Mouse (Mus musculus) embryo, embryonic 10.5 days (tissue): Measurements from ENCODE around the gene Trim26.
"Not testable (repeated sequence)": the region's sequence is repeated elsewhere in the genome, so short reads cannot be mapped to it uniquely, and the experiment has no call there.

Experiments used
- DNase-seq: peaks from one replicate; pipeline ENCODE4 v3.0.0-alpha.2; 2015; ENCODE audit warnings: low spot score

Trim26 gene

DNA sequence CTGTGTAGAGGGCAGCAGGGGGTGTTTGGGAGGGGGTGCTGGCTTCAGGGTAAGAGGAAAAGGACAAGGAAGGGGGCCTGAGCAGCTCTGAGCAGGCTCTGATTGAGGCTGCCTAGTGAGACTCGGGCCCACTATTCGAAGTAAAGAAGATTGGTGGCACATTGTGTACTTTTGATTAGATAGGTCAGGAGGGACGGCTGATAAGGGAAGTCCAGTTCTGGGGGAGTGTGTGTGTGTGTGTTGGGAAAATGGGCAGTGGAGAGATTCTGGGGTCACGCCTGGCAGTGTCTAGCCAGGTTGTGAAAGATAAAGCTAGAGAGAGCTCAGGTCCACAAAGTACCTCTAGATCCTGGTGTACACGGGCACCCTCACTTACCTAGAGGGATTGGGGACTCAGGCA lies 14.7 kb downstream of the Trim26 start:
- no peak for DNase-seq

DNA sequence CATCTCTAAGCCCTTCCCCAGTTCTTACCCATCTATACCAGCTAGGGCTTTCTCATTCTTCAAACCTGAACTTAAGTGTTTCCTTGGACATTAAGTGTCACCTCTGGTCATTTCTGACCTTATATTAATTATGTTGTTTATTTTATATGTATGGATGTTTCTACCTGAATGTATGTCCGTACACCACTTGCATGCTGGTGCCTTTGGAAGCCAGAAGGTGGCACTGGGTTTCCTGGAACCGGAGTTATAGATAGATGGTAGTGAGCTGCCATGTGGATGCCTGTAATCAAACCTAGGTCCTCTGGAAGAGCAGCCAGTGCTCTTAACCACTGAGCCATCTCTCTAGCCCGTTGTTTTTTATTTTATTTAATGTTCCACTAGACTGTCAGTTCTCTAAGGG lies 18.6 kb downstream of the Trim26 start:
- no peak for DNase-seq

- no peak for DNase-seq
These were observed 19.3 kb downstream of the Trim26 start for GRCm38 (mm10) chr17:36856236-36856635.

DNA sequence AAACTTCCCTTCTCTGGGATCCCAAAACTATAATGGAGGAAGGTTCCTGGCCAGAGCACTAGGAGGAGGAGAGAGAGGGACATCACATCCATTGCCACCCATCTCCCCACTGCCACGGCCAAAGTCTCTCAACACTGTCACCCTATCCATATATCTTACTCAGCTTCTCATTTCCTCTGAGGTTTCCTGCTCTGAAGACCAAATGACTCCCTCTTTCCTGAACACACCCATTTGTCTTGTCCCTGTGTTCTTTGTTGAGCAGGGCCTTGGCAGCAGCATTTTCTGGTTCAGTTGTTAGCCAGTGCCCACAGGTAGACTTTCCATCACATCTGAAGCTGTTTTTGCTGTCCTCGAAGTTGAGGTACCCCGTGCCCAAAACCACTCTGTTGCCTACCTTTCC lies 21.2 kb downstream of the Trim26 start:
- DNase-seq: no peak

DNA sequence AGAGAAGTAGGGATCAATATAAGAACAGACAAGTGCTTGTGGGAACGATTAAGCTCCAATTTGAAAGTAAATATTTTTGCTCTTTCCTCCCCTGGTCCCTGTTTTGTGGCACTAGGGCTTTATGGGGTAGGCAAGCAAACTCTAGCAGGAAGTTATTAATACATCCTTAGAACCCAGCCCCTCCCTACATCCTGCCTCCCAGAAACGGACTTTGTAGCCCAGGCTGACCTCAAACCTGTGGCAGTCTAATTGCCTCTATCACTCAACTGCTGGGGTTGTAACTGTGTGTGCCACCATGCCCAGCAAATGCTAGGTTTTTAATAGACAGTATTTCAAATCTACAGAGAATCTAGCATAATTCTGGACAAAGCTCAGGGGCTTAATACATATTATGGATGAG lies 24.7 kb downstream of the Trim26 start:
- DNase-seq: no peak

- DNase-seq: no peak
These were observed 30.0 kb downstream of the Trim26 start, which contains the start of gene Trim15 for GRCm38 (mm10) chr17:36866719-36867527. TSS of gene Trim15 (minus strand) at chr17:36867210.

GRCm38 (mm10) chr17:36868836-36869235 lies 31.9 kb downstream of the Trim26 start:
- DNase-seq: no peak

GRCm38 (mm10) chr17:36869284-36869954 lies 32.5 kb downstream of the Trim26 start, which contains the start of gene Trim10:
TSS of gene Trim10 (plus strand) at chr17:36869574.
- DNase-seq: no peak

GRCm38 (mm10) chr17:36869955-36870810 lies 33.2 kb downstream of the Trim26 start:
- DNase-seq: no peak

GRCm38 (mm10) chr17:36874636-36875035 lies 37.7 kb downstream of the Trim26 start:
- no peak for DNase-seq

DNA sequence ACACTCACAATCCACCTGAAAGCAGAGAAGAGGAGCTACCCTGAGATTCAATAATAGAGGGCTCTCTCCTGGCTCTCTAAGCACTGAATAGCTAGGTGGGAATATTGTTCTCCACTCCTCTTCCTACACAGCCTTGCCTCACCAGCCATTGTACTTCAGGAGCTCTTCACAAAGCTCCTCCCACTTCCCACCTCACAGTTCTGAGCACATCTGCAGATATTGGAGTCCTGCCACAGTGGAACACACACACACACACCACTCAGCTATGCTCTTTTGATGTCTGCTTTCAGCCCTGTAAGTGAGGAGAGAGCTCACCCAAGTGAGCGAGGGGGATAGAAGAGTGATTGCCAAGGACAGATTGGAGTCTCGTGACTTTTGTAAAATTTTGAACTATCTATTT lies 46.4 kb downstream of the Trim26 start:
- no peak for DNase-seq

GRCm38 (mm10) chr17:36885132-36885790 lies 48.3 kb downstream of the Trim26 start:
- no peak for DNase-seq

DNA sequence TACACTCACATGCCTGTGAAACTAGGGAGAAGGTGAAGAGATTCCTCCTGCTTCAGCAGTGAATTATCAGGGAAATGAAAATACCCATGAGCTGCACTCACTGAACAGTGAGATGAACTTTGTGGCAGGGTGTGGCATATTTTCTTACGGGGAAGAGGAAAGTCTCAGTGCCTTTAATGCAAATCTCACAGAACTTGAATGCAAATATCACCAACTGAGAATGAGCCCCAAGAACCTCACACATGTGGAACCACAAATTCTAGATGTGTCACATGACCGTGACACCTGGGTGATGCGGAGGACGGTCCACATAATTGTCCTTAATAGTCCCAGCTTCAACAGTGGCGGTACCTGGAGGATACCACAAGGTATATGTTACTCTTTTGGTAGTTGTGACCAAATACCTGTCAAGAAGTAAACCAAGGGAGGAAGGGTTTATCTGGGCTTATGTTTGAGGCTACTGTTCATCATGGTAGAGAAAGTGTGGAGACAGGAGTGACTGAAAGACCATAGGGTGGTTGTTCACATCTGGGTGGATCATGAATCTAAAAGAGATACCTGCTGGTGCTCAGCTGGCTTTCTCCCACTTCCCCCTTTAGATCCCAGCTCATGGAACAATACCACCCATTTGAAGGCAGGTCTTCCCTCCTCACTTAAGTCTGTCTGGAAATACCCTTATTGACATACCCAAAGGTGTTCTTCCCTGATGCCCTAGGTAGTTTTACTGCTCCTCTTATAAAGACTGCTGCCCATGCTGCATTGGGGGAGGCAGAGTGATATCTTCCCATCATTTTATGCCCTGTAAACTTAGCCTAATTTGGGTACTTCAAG lies 53.4 kb downstream of the Trim26 start, which contains the start of gene Trim40:
Trim40 (minus strand) TSS at position 51 of the 831 bp plus-strand sequence.
- no peak for DNase-seq

GRCm38 (mm10) chr17:36891496-36891895 lies 54.6 kb downstream of the Trim26 start:
- not testable (repeated sequence) for DNase-seq

DNA sequence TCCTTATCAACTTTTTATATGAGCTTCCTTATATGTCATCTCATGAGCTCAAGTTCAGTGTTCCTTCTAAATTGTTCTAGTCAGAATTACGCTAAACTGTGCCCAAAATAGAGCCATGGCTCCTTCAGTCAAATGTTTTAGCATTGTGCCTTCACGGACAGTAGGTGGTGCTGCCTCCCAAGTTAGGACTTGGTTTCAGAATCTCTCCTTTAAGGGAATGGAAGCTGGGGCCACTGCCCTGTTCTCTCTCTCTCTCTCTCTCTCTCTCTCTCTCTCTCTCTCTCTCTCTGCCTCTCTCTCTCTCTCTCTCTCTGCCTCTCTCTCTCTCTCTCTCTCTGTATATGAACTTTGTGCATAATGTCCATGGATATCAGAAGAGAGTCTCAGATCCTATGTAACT lies 55.4 kb downstream of the Trim26 start:
- peak; percentile 62 for DNase-seq

DNA sequence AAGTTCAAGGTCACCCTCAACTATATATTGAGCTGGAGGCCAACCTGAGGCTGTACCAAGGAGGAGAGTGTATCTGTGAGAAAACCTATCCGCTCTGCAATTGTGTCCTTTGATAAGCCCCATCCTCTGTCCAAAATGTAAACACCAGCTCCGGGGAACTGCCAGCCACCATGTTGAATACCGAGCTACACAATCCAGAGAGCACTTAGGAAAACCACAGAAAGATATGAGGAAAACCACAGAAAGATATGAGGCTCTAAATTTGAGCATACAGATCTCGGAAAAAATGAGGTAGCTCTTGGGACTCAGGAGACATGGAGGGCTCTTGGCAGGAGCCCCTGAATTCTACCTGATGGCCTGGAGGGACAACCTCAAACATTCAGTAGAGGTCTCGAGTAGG lies 56.5 kb downstream of the Trim26 start:
- DNase-seq: no peak

DNA sequence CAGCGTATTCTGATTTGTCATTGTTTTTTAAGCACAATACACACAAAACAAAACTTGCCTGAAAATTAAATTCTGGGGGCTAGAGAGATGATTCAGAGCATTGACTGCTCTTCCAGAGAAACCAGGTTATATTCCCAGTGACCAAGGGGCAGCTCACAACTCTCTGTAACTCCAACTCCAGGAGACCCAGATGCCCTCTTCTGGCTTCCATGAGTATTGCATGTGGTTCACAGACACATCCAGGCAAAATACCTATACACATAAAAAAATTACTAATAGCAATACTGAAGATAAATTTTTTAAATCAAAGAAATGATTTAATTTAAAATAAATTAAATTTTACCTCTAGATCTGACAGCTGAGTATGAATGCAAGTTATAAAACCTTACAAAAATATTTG lies 59.6 kb downstream of the Trim26 start:
- peak; percentile 72 for DNase-seq

- no peak for DNase-seq
These were observed 60.1 kb downstream of the Trim26 start for GRCm38 (mm10) chr17:36897065-36897464.

DNA sequence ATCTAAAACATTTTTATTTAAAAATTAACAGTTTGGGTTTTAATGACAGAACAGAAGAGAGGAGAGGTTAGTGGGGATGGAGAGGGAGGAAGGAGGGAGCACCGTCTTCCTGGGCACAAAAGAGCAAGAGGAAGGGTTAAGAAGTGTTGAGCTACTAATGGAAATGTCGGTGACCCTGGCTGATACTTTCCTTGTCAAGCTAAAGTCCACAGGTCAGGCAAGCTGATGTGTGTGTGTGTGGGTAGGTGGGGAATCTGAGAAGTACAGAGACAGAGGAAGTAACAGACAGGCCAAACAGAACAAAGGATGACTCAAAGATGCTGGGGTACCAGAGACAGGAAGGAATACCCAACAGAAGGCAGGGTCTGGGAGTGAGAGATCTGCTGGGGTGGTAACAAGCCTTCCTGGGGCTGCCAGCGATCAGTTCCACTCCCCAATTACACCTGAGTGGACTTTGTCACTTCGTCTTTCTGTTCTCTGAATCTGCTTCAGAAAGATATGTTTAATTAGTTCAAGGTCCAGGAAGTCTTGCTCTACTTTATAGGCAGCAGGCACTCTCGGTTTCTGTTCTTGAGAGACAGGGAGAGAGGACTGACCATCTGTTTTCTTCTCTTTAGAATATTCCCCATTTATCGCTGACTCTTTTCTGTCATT lies 60.7 kb downstream of the Trim26 start, which contains the start of gene Trim31:
Trim31 (plus strand) TSS at position 567 of the 654 bp plus-strand sequence.
- no peak for DNase-seq

DNA sequence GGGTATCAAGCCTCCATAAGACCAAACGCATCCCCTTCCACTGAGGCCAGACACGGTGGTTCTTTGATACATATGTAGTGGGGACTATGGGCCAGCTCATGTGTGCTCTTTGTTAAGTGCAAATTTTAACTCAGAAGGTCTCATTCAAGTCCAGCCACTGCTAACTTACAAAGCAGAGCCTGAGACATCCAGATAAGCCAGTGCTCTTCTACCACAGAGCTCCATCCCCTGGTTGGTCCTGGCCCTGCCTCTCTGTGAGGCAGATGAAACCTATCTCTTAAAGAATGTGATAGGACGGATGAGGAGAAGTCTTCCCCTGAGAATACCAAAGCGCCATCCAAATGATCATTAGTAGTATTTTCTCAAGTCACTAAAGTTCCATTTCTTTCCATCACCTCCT lies 62.4 kb downstream of the Trim26 start:
- no peak for DNase-seq
